ENCODE assay signal across 24 mouse cellular contexts in the genomic region with DNA sequence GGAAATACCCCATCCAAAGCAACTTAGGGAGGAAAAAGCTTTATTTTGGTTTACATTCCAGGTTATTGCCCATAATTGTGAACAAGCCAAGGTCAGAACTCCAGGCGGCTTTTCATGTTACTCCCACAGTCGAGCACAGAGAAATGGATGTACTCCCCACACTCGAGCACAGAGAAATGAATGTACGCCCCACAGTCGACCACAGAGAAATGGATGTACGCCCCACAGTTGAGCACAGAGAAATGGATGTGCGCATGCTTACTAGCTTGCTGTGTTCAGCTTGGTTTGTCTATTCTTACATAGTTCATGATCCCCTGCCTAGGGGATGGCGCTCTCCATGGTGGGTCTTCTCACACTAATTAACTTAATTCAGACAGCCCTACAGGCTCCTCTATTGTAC.
DNase-seq lines count a peak whose midpoint lies in the region; ATAC-seq and TF ChIP-seq lines count a peak whose summit lies in the region.
"Had no signal": no experiment of that assay in that cellular context is flagged by ENCODE, and none has a peak within 500 bp of the region (broad histone marks: within the 10 kb centered on the region; RNA-seq: fewer than 3 reads in every experiment).

No protein-coding gene starts in this region.

- H3K36me3 ChIP-seq in hindbrain, postnatal 0 days (ENCODE audit: insufficient read depth, low read length): no peaks in the 10 kb centered on the region
- no peaks in the 10 kb centered on the region for H3K36me3 ChIP-seq in hindbrain, embryonic 14.5 days (replicated peaks; ENCODE audit: control insufficient read depth, insufficient read depth)
- H3K36me3 ChIP-seq: forebrain, embryonic 15.5 days; heart, embryonic 12.5 days; heart, embryonic 15.5 days; hindbrain, embryonic 15.5 days had no signal

- H3K27me3 ChIP-seq in hindbrain, postnatal 0 days (ENCODE audit: insufficient read depth, low read length): no peaks in the 10 kb centered on the region
- H3K27me3 ChIP-seq in hindbrain, embryonic 14.5 days (ENCODE audit: control insufficient read depth, insufficient read depth, low read length): no peaks in the 10 kb centered on the region
- H3K27me3 ChIP-seq: forebrain, embryonic 15.5 days; heart, embryonic 12.5 days; heart, embryonic 15.5 days; hindbrain, embryonic 15.5 days had no signal

- WGBS in hindbrain, postnatal 0 days: 56% methylated on average over 8 of the region's 8 CpGs
- 79% methylated on average over 8 of the region's 8 CpGs for WGBS in hindbrain, embryonic 14.5 days

- no peaks in the 10 kb centered on the region for H3K9me3 ChIP-seq in hindbrain, postnatal 0 days (ENCODE audit: low read length)
- no peaks in the 10 kb centered on the region for H3K9me3 ChIP-seq in hindbrain, embryonic 14.5 days (ENCODE audit: control insufficient read depth, low read length)
- H3K9me3 ChIP-seq: forebrain, embryonic 15.5 days; heart, embryonic 15.5 days; hindbrain, embryonic 15.5 days had no signal

- no peak overlapping the region for H3K27ac ChIP-seq in hindbrain, postnatal 0 days
- H3K27ac ChIP-seq in hindbrain, embryonic 14.5 days: no peak overlapping the region
- H3K27ac ChIP-seq: forebrain, embryonic 15.5 days; heart, embryonic 15.5 days; hindbrain, embryonic 15.5 days had no signal

- no peaks in the 10 kb centered on the region for H3K4me1 ChIP-seq in hindbrain, postnatal 0 days (ENCODE audit: insufficient read depth, low read length)
- H3K4me1 ChIP-seq in hindbrain, embryonic 14.5 days (replicated peaks; ENCODE audit: control insufficient read depth, insufficient read depth, low read length): 0 out of 2 replicates have a peak, but pooled peaks cover 3% of the 10 kb centered on the region
- H3K4me1 ChIP-seq: forebrain, embryonic 15.5 days; heart, embryonic 12.5 days; heart, embryonic 15.5 days; hindbrain, embryonic 15.5 days had no signal

- intact Hi-C loops in heart, postnatal 25 days (cut with DNase I): no loop called here

- no peak for TF ChIP-seq CTCF in hindbrain, postnatal 0 days (IDR thresholded peaks at IDR 0.05; ENCODE audit: low read depth)
- TF ChIP-seq CTCF in brain, embryonic 14.5 days (IDR thresholded peaks at IDR 0.05; ENCODE audit: borderline replicate concordance, extremely low read depth, insufficient read depth, insufficient read length): no peak

- no peak overlapping the region for H3K4me3 ChIP-seq in hindbrain, postnatal 0 days (ENCODE audit: low read length)
- H3K4me3 ChIP-seq in hindbrain, embryonic 14.5 days (replicated peaks; ENCODE audit: low read length): no peak overlapping the region
- H3K4me3 ChIP-seq: forebrain, embryonic 15.5 days; heart, embryonic 12.5 days; heart, embryonic 15.5 days; hindbrain, embryonic 15.5 days had no signal

- peak; percentile 16 for DNase-seq in embryo, embryonic 10 days (ENCODE audit: low spot score)
- no peak for DNase-seq in embryo, embryonic 9.5 days (ENCODE audit: extremely low spot score)
- peak; percentile 59 for DNase-seq in heart, adult 11 months
- DNase-seq in heart, postnatal 25 days (ENCODE audit: low spot score): no peak
- DNase-seq in hindbrain, postnatal 0 days (ENCODE audit: low spot score): peak; percentile 55
- no peak for DNase-seq in hindbrain, embryonic 14.5 days (ENCODE audit: low spot score)
- DNase-seq in brain, embryonic 14.5 days (ENCODE audit: low read depth): peak; percentile 11
- DNase-seq: adrenal gland, adult 8-10 months; adrenal gland, postnatal 25 days; cerebellum, adult 18-20 months; cerebellum, adult 9-10 months; cerebellum, postnatal 14 days; gastrocnemius, postnatal 10 days; heart, adult 18-20 months; heart, postnatal 10 days; heart, postnatal 4 days; kidney, adult 18-20 months had no signal

- no peak for TF ChIP-seq POLR2A in brain, embryonic 14.5 days (IDR thresholded peaks at IDR 0.05; ENCODE audit: borderline replicate concordance, extremely low read depth, insufficient read depth, insufficient read length, poor library complexity, severe bottlenecking)

- no peak overlapping the region for H3K9ac ChIP-seq in hindbrain, postnatal 0 days (replicated peaks; ENCODE audit: low read length)
- no peak overlapping the region for H3K9ac ChIP-seq in hindbrain, embryonic 14.5 days
- H3K9ac ChIP-seq: forebrain, embryonic 15.5 days; heart, embryonic 12.5 days; heart, embryonic 15.5 days; hindbrain, embryonic 15.5 days had no signal

- ATAC-seq in hindbrain, postnatal 0 days: peak; percentile 38; the same call in 1 of the 2 replicates
- ATAC-seq in hindbrain, embryonic 14.5 days (ENCODE audit: low FRiP score): no peak
- ATAC-seq: activated CD4-positive, CD25-positive, alpha-beta regulatory T cell, adult 4 months; forebrain, embryonic 15.5 days; inflammation-experienced regulatory T-cells, adult 6 months; intestine, embryonic 16.5 days had no signal

- H3K4me2 ChIP-seq in hindbrain, postnatal 0 days (ENCODE audit: low read depth, low read length): peak overlapping the region; percentile 16; the same call in 1 of the 2 replicates
- H3K4me2 ChIP-seq in hindbrain, embryonic 14.5 days (replicated peaks): no peak overlapping the region
- H3K4me2 ChIP-seq: forebrain, embryonic 15.5 days; heart, embryonic 12.5 days; heart, embryonic 15.5 days; hindbrain, embryonic 15.5 days had no signal

Comparison
In these comparisons a context has a peak if more than half of its experiments do, and no peak if none do; other contexts are left out.
1. DNase-seq: peak in embryo, embryonic 10 days (single experiment), heart, adult 11 months (single experiment), hindbrain, postnatal 0 days (single experiment) and brain, embryonic 14.5 days (single experiment); none in embryo, embryonic 9.5 days (single experiment), heart, postnatal 25 days (single experiment) and hindbrain, embryonic 14.5 days (single experiment).